Mouse (Mus musculus) thymus, postnatal 4 days (tissue): ENCODE data around the gene Pax9.

Experiments
- DNase-seq: peaks from one replicate; pipeline ENCODE4 v3.0.0; 2021

Gene Pax9

GRCm38 (mm10) chr12:56697785-56698184 lies 6.2 kb downstream of the Pax9 start:
- no peak for DNase-seq

- no peak for DNase-seq
These were observed 6.8 kb downstream of the Pax9 start for GRCm38 (mm10) chr12:56698191-56698980.

DNA sequence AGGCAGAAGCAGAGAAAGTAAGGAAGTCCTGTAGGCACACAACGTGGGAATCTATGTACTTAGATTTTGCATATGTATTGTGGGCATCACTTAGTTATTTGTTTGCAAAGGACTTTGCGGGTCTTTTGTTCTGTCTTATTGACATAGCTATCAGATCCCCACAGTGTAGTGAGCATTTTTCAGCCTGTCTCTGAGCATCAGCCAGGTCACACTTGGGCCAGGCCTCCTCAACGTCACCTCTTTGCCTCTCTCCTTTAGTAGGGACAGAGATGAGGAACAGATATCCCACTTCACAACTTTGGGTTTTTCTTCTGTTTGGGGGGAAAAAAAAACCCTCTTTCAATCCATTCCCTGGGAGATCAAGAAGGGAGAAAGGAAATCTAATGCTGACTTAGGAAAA lies 7.8 kb downstream of the Pax9 start:
- DNase-seq, result no peak

DNA sequence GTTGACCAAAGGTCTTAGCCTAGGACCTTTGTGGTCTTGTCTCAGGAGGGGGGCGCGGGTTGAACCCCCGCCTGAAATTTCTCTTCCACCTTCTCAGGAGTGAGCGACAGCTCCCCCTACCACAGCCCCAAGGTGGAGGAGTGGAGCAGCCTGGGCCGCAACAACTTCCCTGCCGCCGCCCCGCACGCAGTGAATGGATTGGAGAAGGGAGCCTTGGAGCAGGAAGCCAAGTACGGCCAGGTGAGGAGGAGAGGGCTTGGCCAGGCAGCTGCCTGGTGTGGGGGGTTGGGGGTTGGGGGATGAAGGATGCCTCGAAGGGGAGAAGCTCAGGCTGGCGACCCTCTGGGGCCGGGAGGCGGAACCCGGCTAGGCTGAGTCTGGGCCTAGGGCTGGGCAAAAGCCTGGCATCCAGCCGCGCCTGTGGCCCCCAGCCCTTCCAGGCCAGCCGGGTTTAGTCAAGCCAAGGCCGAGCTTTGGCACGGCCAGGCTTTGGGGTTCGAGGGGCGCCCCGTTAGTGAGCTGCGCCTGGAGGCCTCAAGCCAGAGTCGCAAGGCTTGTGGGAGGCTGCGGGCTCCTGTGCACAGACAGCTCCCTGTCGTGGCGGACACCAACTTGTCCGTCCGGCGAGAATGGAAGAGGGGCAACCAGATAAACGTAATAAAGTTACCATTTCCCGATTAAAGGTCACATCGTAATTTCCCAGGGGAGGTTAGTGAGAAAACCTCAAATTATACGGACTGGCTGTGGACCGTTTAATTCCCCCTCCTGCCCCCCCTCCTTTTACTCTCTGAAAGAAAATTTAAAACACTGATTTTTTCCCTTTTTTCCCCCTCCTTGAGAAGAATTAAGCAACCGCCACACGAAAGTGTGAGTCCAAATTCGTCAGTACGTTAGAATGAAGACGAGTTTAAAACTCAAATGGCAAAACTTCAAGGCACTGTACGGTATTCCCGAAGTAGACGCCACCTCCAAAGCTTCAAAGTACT lies 8.6 kb downstream of the Pax9 start:
- DNase-seq, result no peak

GRCm38 (mm10) chr12:56701004-56701403 lies 9.4 kb downstream of the Pax9 start:
- no peak for DNase-seq

GRCm38 (mm10) chr12:56717971-56718706 lies 26.6 kb downstream of the Pax9 start:
- no peak for DNase-seq

- no peak for DNase-seq
These were observed 27.1 kb downstream of the Pax9 start for GRCm38 (mm10) chr12:56718707-56719051.

DNA sequence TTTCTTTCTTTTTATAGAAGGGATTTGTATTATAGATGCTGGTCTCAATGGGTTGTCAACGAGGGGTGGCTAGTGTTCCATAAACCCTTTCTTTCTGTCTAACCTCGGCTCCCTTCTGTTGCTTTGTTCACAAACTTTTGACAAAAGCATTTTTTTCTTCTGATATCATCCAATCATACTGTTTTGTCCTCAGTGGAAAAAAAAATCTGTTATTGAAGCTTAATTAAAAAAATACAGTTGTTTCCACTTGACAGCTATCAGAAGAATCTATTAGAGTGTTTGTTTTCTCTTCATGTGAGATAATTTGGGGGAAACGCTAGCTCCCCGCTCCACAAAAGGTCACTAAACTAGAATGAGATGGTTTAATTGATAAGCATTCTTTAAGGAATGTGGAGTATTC lies 36.1 kb downstream of the Pax9 start:
- no peak for DNase-seq

DNA sequence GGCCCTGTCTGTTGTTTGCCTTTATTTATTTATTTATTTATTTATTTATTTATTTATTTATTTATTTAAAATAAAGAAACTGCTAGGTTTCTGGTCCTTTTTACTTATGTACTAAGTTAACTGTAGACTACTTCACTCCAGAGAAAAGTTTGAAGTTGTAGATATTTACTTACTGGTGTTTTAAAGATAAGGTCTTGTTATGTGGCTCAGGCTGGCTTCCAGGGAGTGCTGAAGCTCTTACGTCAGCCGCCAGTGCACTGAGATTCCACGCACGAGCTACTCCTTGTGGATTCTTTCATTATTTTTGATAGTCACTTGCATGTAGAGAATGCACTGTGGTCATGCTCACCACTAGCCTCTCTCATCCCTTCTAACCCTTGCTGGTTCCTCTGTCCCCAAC lies 45.5 kb downstream of the Pax9 start:
- DNase-seq, result no peak
